Mouse (Mus musculus) testis, postnatal 10 days (tissue): ENCODE data around the gene Ddc.

ENCODE experiments used
- DNase-seq: peaks from one replicate; pipeline ENCODE4 v3.0.0; 2021; ENCODE audit warnings: low spot score

Ddc gene

GRCm38 (mm10) chr11:11877891-11878277 lies 20.1 kb downstream of the Ddc start:
- DNase-seq = no peak

GRCm38 (mm10) chr11:11876366-11876765 lies 21.6 kb downstream of the Ddc start:
- no peak for DNase-seq

- DNase-seq = no peak
These were observed 22.7 kb downstream of the Ddc start for GRCm38 (mm10) chr11:11875230-11875629.

GRCm38 (mm10) chr11:11873023-11873908 lies 24.7 kb downstream of the Ddc start:
- DNase-seq = no peak

GRCm38 (mm10) chr11:11872140-11872795 lies 25.7 kb downstream of the Ddc start:
- no peak for DNase-seq

- DNase-seq = no peak
These were observed 26.6 kb downstream of the Ddc start for GRCm38 (mm10) chr11:11871197-11871813.

GRCm38 (mm10) chr11:11867971-11868481 lies 29.9 kb downstream of the Ddc start:
- DNase-seq = no peak

- DNase-seq = no peak
These were observed 31.2 kb downstream of the Ddc start for GRCm38 (mm10) chr11:11866696-11867095.

GRCm38 (mm10) chr11:11865128-11865527 lies 32.8 kb downstream of the Ddc start:
- no peak for DNase-seq

GRCm38 (mm10) chr11:11864446-11865101 lies 33.4 kb downstream of the Ddc start:
- no peak for DNase-seq

GRCm38 (mm10) chr11:11862502-11862901 lies 35.4 kb downstream of the Ddc start:
- DNase-seq = no peak

- DNase-seq = no peak
These were observed 41.0 kb downstream of the Ddc start for GRCm38 (mm10) chr11:11856959-11857358.

- DNase-seq = no peak
These were observed 42.2 kb downstream of the Ddc start for GRCm38 (mm10) chr11:11855685-11856131.

- no peak for DNase-seq
These were observed 42.8 kb downstream of the Ddc start for GRCm38 (mm10) chr11:11855061-11855672.

GRCm38 (mm10) chr11:11853731-11854461 lies 44.0 kb downstream of the Ddc start:
- DNase-seq = no peak

GRCm38 (mm10) chr11:11851957-11852505 lies 45.9 kb downstream of the Ddc start:
- DNase-seq = no peak

- DNase-seq = no peak
These were observed 47.3 kb downstream of the Ddc start for GRCm38 (mm10) chr11:11850476-11851267.

- DNase-seq = no peak
These were observed 48.2 kb downstream of the Ddc start for GRCm38 (mm10) chr11:11849513-11850311.

GRCm38 (mm10) chr11:11848467-11848866 lies 49.5 kb downstream of the Ddc start:
- DNase-seq = no peak
